Mouse (Mus musculus) thymus, postnatal 0 days (tissue): ENCODE results near the gene Gpc4. TPM values are rescaled to one million over a fixed set of nuclear protein-coding genes. Genes with fewer than 3 reads are reported as not detected.

ENCODE experiments used
- DNase-seq: peaks from one replicate; pipeline ENCODE4 v3.0.0-alpha.2; 2015; ENCODE audit warnings: low spot score
- polyA plus RNA-seq: library from polyadenylated mRNA; unstranded; fragments of >200 nt; fragmentation: Nextera tagmentation; extraction: Ambion mirVana; gene quantifications from 2 replicates; pipeline ENCODE4 v1.2.1, GENCODE M21; 2015

Gpc4 gene
- polyA plus RNA-seq, 1 experiment from 2014 or later, result 7.1 TPM

- no peak for DNase-seq
Observed at GRCm38 (mm10) chrX:52030146-52030545, 134.9 kb downstream of the Gpc4 start.

- DNase-seq, result no peak
Observed at GRCm38 (mm10) chrX:52017660-52018059, 147.4 kb downstream of the Gpc4 start.

Other genes starting within 250 kb of the Gpc4 start
- gene 1700080O16Rik, start 192.5 kb downstream of the Gpc4 start, polyA plus RNA-seq, result not detected in 2 replicates